Mouse (Mus musculus) spleen, adult 2 months (tissue): ENCODE measurements around the gene Fut11. TPM values are rescaled to one million over a fixed set of nuclear protein-coding genes. Genes with fewer than 3 reads are reported as not detected.

Source experiments
- DNase-seq, 2 experiments: peaks; one replicate each; pipeline versions ENCODE4 v3.0.0 to v3.0.0-alpha.2; 2012 to 2021; ENCODE audit warnings: low spot score in 2 of 2, low read depth in 1 of 2
- H3K27ac ChIP-seq: fragments of 200-500 bp; 2 replicates; pipeline ENCODE4 v1.5.1; 2012; ENCODE audit warnings: low read length, inconsistent platforms; ENCODE audit not compliant: insufficient read depth
- H3K27me3 ChIP-seq: fragments of 200-500 bp; 2 replicates; pipeline ENCODE4 v1.6.1; 2012; ENCODE audit warnings: mild to moderate bottlenecking, moderate library complexity, low read length, inconsistent platforms; ENCODE audit not compliant: control insufficient read depth, insufficient read depth
- H3K36me3 ChIP-seq: fragments of 200-500 bp; 2 replicates; pipeline ENCODE4 v1.6.1; 2012; ENCODE audit warnings: mild to moderate bottlenecking, low read length, inconsistent platforms; ENCODE audit not compliant: control insufficient read depth, insufficient read depth
- H3K4me1 ChIP-seq: fragments of 200-500 bp; 2 replicates; pipeline ENCODE4 v1.6.1; 2011; ENCODE audit warnings: inconsistent platforms; ENCODE audit not compliant: control insufficient read depth, insufficient read depth, insufficient read length
- H3K4me3 ChIP-seq: fragments of 200-500 bp; 2 replicates; pipeline ENCODE4 v1.5.1; 2011; ENCODE audit warnings: mild to moderate bottlenecking, inconsistent platforms; ENCODE audit not compliant: insufficient read depth, insufficient read length; ENCODE audit errors: extremely low read depth
- CTCF ChIP-seq: fragments of 200-500 bp; IDR thresholded peaks from 2 replicates; pipeline ENCODE4 v1.5.1; 2011; ENCODE audit warnings: mild to moderate bottlenecking, inconsistent platforms; ENCODE audit not compliant: insufficient read depth, insufficient read length, insufficient replicate concordance; ENCODE audit errors: extremely low read depth
- POLR2A ChIP-seq: fragments of 200-500 bp; IDR thresholded peaks from 2 replicates; pipeline ENCODE4 v1.6.1; 2011; ENCODE audit warnings: low read depth, low read length, inconsistent platforms
- WGBS: fragments of 180-500 bp; shearing (Covaris S2); methylation state at CpG from one replicate; pipeline ENCODE4 v1.1.7; 2018; 5-methylcytosine and 5-hydroxymethylcytosine counted together
- polyA plus RNA-seq: library from polyadenylated mRNA; depleted of rRNA; stranded (reverse); fragments of >200 nt; gene quantifications from 2 replicates; pipeline ENCODE4 v1.2.3, GENCODE M21; 2012; rRNA removed

Fut11 gene
- polyA plus RNA-seq, 1 experiment = 10.5 TPM

DNA sequence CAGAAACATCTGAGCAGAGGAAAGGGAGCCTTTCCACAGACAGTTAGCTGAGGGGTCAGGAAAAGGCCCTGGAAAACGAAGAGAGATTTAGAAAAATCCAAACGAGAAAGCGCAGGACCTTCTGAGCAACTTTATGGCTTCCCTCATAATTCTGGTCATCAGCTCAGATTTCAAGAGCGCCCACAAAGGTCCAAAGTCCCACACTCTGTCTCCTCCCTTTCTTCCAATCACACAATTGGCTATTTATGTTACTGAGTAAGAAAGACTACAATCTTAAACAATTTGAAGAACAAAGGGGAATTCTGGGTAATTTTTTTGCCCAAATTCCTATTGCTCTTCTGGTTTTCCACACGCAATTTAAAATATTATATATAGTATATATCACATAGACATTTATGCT is 55.7 kb downstream of the Fut11 start:
- Histone ChIP-seq H3K4me3 (no peak overlapping the region), H3K27ac (no peak overlapping the region), H3K27me3 (no peaks in the 10 kb centered on the region), H3K4me1 (no peaks in the 10 kb centered on the region), H3K36me3 (0 out of 2 replicates have a peak, but pooled peaks cover 2% of the 10 kb centered on the region)
- TF ChIP-seq CTCF (no peak), POLR2A (no peak)
- no peak for DNase-seq
- 95% methylated on average over 5 of the region's 5 CpGs for WGBS

Other genes starting within 250 kb of the Fut11 start
- gene Cfap70, start 242.7 kb upstream of the Fut11 start, polyA plus RNA-seq = not detected in 2 replicates
- 36.5 and 44.8 TPM in 2 replicates for gene Anxa7, start 214.8 kb upstream of the Fut11 start, polyA plus RNA-seq
- 0.65 and 0.97 TPM in 2 replicates for gene Mss51, start 198.1 kb upstream of the Fut11 start, polyA plus RNA-seq
- gene Ppp3cb, start 148.4 kb upstream of the Fut11 start, polyA plus RNA-seq = 6.0 and 6.5 TPM in 2 replicates
- 1.9 and 2.1 TPM in 2 replicates for gene Usp54, start 53.9 kb upstream of the Fut11 start, polyA plus RNA-seq
- gene Myoz1, start 38.4 kb upstream of the Fut11 start, polyA plus RNA-seq = not detected in 2 replicates
- gene Synpo2l, start 26.6 kb upstream of the Fut11 start, polyA plus RNA-seq = 0.05 and 0.07 TPM in 2 replicates
- gene Sec24c, start 20.7 kb upstream of the Fut11 start, polyA plus RNA-seq = 181 and 239 TPM in 2 replicates
- gene Chchd1, start 8.0 kb downstream of the Fut11 start, polyA plus RNA-seq = 12.6 and 15.5 TPM in 2 replicates
- gene Zswim8, start 12.6 kb downstream of the Fut11 start, polyA plus RNA-seq = 177 and 225 TPM in 2 replicates
- 41.6 and 43.2 TPM in 2 replicates for gene Ndst2, start 39.6 kb downstream of the Fut11 start, polyA plus RNA-seq
- gene Camk2g, start 99.1 kb downstream of the Fut11 start, polyA plus RNA-seq = 15.7 and 15.8 TPM in 2 replicates
- gene Plau, start 141.7 kb downstream of the Fut11 start, polyA plus RNA-seq = 1.0 and 1.2 TPM in 2 replicates
- 20.3 and 25.0 TPM in 2 replicates for gene Vcl, start 234.4 kb downstream of the Fut11 start, polyA plus RNA-seq